Mouse (Mus musculus): Measurements from ENCODE around the gene Efl1. TPM values are rescaled to one million over a fixed set of nuclear protein-coding genes. Genes with fewer than 3 reads are reported as not detected.
"Not testable (repeated sequence)": the region's sequence is repeated elsewhere in the genome, so short reads cannot be mapped to it uniquely, and the experiment has no call there.

Efl1 gene
- polyA plus RNA-seq, 1 experiment, result 27.1 TPM

- no peaks in the 10 kb centered on the region for H3K36me3 ChIP-seq (ENCODE audit: control insufficient read depth, insufficient read depth, low read length, poor library complexity, severe bottlenecking)
- no peak overlapping the region for H3K27ac ChIP-seq (ENCODE audit: insufficient read depth, low read length)
- no peak overlapping the region for H3K9ac ChIP-seq (ENCODE audit: low read depth, poor library complexity, severe bottlenecking)
- TF ChIP-seq CTCF (IDR thresholded peaks at IDR 0.05; ENCODE audit: low read depth, low read length), result no peak
- TF ChIP-seq EP300 (IDR thresholded peaks at IDR 0.05; ENCODE audit: insufficient read depth, low read depth, low read length), result no peak
- TF ChIP-seq POLR2A (IDR thresholded peaks at IDR 0.05; ENCODE audit: insufficient read depth, low read length), result no peak
- peaks cover 2% of the 10 kb centered on the region for H3K4me1 ChIP-seq (ENCODE audit: control insufficient read depth, insufficient read depth, low read length)
- no peaks in the 10 kb centered on the region for H3K9me3 ChIP-seq (replicated peaks; ENCODE audit: control insufficient read depth, insufficient read depth, low read length, poor library complexity, severe bottlenecking)
- no peaks in the 10 kb centered on the region for H3K27me3 ChIP-seq (ENCODE audit: control insufficient read depth, insufficient read depth, low read length, poor library complexity, severe bottlenecking)
- H3K4me3 ChIP-seq (ENCODE audit: low read depth, low read length), result no peak overlapping the region
Observed at GRCm38 (mm10) chr7:82725741-82726450, 77.5 kb downstream of the Efl1 start.

GRCm38 (mm10) chr7:82727066-82727465 lies 78.7 kb downstream of the Efl1 start:
- Histone ChIP-seq H3K9me3 (replicated peaks; ENCODE audit: control insufficient read depth, insufficient read depth, low read length, poor library complexity, severe bottlenecking) (no peaks in the 10 kb centered on the region), H3K9ac (ENCODE audit: low read depth, poor library complexity, severe bottlenecking) (no peak overlapping the region), H3K4me1 (ENCODE audit: control insufficient read depth, insufficient read depth, low read length) (peaks cover 2% of the 10 kb centered on the region), H3K36me3 (ENCODE audit: control insufficient read depth, insufficient read depth, low read length, poor library complexity, severe bottlenecking) (no peaks in the 10 kb centered on the region), H3K27me3 (ENCODE audit: control insufficient read depth, insufficient read depth, low read length, poor library complexity, severe bottlenecking) (no peaks in the 10 kb centered on the region), H3K4me3 (ENCODE audit: low read depth, low read length) (no peak overlapping the region), H3K27ac (ENCODE audit: insufficient read depth, low read length) (no peak overlapping the region)
- TF ChIP-seq POLR2A (IDR thresholded peaks at IDR 0.05; ENCODE audit: insufficient read depth, low read length) (no peak), CTCF (IDR thresholded peaks at IDR 0.05; ENCODE audit: low read depth, low read length) (no peak), EP300 (IDR thresholded peaks at IDR 0.05; ENCODE audit: insufficient read depth, low read depth, low read length) (no peak)

GRCm38 (mm10) chr7:82729009-82729408 lies 80.6 kb downstream of the Efl1 start:
- not testable (repeated sequence) for H3K27me3 ChIP-seq (ENCODE audit: control insufficient read depth, insufficient read depth, low read length, poor library complexity, severe bottlenecking); H3K9ac ChIP-seq (ENCODE audit: low read depth, poor library complexity, severe bottlenecking); H3K4me1 ChIP-seq (ENCODE audit: control insufficient read depth, insufficient read depth, low read length); H3K4me3 ChIP-seq (ENCODE audit: low read depth, low read length); H3K27ac ChIP-seq (ENCODE audit: insufficient read depth, low read length); H3K36me3 ChIP-seq (ENCODE audit: control insufficient read depth, insufficient read depth, low read length, poor library complexity, severe bottlenecking); H3K9me3 ChIP-seq (replicated peaks; ENCODE audit: control insufficient read depth, insufficient read depth, low read length, poor library complexity, severe bottlenecking)

GRCm38 (mm10) chr7:82733118-82733517 lies 84.7 kb downstream of the Efl1 start:
- Histone ChIP-seq H3K9me3 (replicated peaks; ENCODE audit: control insufficient read depth, insufficient read depth, low read length, poor library complexity, severe bottlenecking) (peaks cover 16% of the 10 kb centered on the region), H3K27ac (ENCODE audit: insufficient read depth, low read length) (no peak overlapping the region), H3K9ac (ENCODE audit: low read depth, poor library complexity, severe bottlenecking) (no peak overlapping the region), H3K36me3 (ENCODE audit: control insufficient read depth, insufficient read depth, low read length, poor library complexity, severe bottlenecking) (no peaks in the 10 kb centered on the region), H3K4me3 (ENCODE audit: low read depth, low read length) (no peak overlapping the region), H3K4me1 (ENCODE audit: control insufficient read depth, insufficient read depth, low read length) (no peaks in the 10 kb centered on the region), H3K27me3 (ENCODE audit: control insufficient read depth, insufficient read depth, low read length, poor library complexity, severe bottlenecking) (no peaks in the 10 kb centered on the region)
- no peak for TF ChIP-seq EP300 (IDR thresholded peaks at IDR 0.05; ENCODE audit: insufficient read depth, low read depth, low read length)
- no peak for TF ChIP-seq CTCF (IDR thresholded peaks at IDR 0.05; ENCODE audit: low read depth, low read length)
- no peak for TF ChIP-seq POLR2A (IDR thresholded peaks at IDR 0.05; ENCODE audit: insufficient read depth, low read length)

- no peaks in the 10 kb centered on the region for H3K4me1 ChIP-seq (ENCODE audit: control insufficient read depth, insufficient read depth, low read length)
- H3K27me3 ChIP-seq (ENCODE audit: control insufficient read depth, insufficient read depth, low read length, poor library complexity, severe bottlenecking), result no peaks in the 10 kb centered on the region
- peaks cover 16% of the 10 kb centered on the region for H3K9me3 ChIP-seq (replicated peaks; ENCODE audit: control insufficient read depth, insufficient read depth, low read length, poor library complexity, severe bottlenecking)
- H3K4me3 ChIP-seq (ENCODE audit: low read depth, low read length), result no peak overlapping the region
- TF ChIP-seq POLR2A (IDR thresholded peaks at IDR 0.05; ENCODE audit: insufficient read depth, low read length), result no peak
- no peak for TF ChIP-seq CTCF (IDR thresholded peaks at IDR 0.05; ENCODE audit: low read depth, low read length)
- no peak for TF ChIP-seq EP300 (IDR thresholded peaks at IDR 0.05; ENCODE audit: insufficient read depth, low read depth, low read length)
- no peak overlapping the region for H3K27ac ChIP-seq (ENCODE audit: insufficient read depth, low read length)
- no peaks in the 10 kb centered on the region for H3K36me3 ChIP-seq (ENCODE audit: control insufficient read depth, insufficient read depth, low read length, poor library complexity, severe bottlenecking)
- H3K9ac ChIP-seq (ENCODE audit: low read depth, poor library complexity, severe bottlenecking), result no peak overlapping the region
Observed at GRCm38 (mm10) chr7:82733995-82734394, 85.6 kb downstream of the Efl1 start.

GRCm38 (mm10) chr7:82734748-82735600 lies 86.6 kb downstream of the Efl1 start:
- H3K9ac ChIP-seq (ENCODE audit: low read depth, poor library complexity, severe bottlenecking), result no peak overlapping the region
- H3K36me3 ChIP-seq (ENCODE audit: control insufficient read depth, insufficient read depth, low read length, poor library complexity, severe bottlenecking), result no peaks in the 10 kb centered on the region
- no peaks in the 10 kb centered on the region for H3K4me1 ChIP-seq (ENCODE audit: control insufficient read depth, insufficient read depth, low read length)
- TF ChIP-seq EP300 (IDR thresholded peaks at IDR 0.05; ENCODE audit: insufficient read depth, low read depth, low read length) (no peak), POLR2A (IDR thresholded peaks at IDR 0.05; ENCODE audit: insufficient read depth, low read length) (no peak), CTCF (IDR thresholded peaks at IDR 0.05; ENCODE audit: low read depth, low read length) (no peak)
- H3K9me3 ChIP-seq (replicated peaks; ENCODE audit: control insufficient read depth, insufficient read depth, low read length, poor library complexity, severe bottlenecking), result peaks cover 16% of the 10 kb centered on the region
- H3K27ac ChIP-seq (ENCODE audit: insufficient read depth, low read length), result no peak overlapping the region
- no peak overlapping the region for H3K4me3 ChIP-seq (ENCODE audit: low read depth, low read length)
- no peaks in the 10 kb centered on the region for H3K27me3 ChIP-seq (ENCODE audit: control insufficient read depth, insufficient read depth, low read length, poor library complexity, severe bottlenecking)

All from ES-Bruce4 (cell line).